In the genomic region with DNA sequence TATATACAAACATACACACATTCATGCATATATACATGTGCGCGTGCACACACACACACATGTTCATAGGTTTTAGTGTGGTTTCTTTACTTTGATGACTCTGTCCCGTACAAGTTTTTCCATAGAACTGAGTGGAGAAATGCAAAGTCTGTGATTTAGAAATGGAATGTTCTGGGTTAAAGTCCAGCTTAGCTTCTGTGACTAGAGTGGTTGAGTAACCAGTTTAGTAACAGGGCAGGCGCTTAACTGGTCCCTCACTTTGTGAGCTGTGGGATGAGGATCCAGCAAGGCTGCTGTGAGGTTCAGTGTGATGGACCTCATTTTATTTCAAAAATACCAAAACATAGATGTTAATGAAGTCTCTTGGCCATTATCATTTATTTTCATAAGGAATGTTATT, we compare ENCODE assay signal across 18 mouse cellular contexts.
"Had no signal": no experiment of that assay in that cellular context is flagged by ENCODE, and none has a peak within 500 bp of the region (broad histone marks: within the 10 kb centered on the region; RNA-seq: fewer than 3 reads in every experiment).

No protein-coding gene starts in this region.

- H3K4me3 ChIP-seq: midbrain, embryonic 10.5 days; midbrain, embryonic 12.5 days; myocyte; neural tube, embryonic 13.5 days; neural tube, embryonic 15.5 days had no signal

- DNase-seq: lung, embryonic 14.5 days; lung, postnatal 10 days; lung, postnatal 4 days; midbrain, embryonic 14.5 days; retina, postnatal 1 day; right cerebral cortex, adult 18-20 months; right cerebral cortex, postnatal 25 days; right cerebral cortex, postnatal 4 days; spleen, adult 18-20 months; thymus, adult 18-20 months; thymus, postnatal 14 days; thymus, postnatal 36 days had no signal

- H3K9ac ChIP-seq: lung, embryonic 14.5 days; midbrain, embryonic 12.5 days; neural tube, embryonic 13.5 days; neural tube, embryonic 15.5 days had no signal

- H3K27ac ChIP-seq: midbrain, embryonic 10.5 days; midbrain, embryonic 12.5 days; neural tube, embryonic 13.5 days; neural tube, embryonic 15.5 days had no signal

- H3K27me3 ChIP-seq: midbrain, embryonic 12.5 days; neural tube, embryonic 13.5 days; neural tube, embryonic 15.5 days had no signal

- ATAC-seq: midbrain, embryonic 16.5 days had no signal

- H3K9me3 ChIP-seq: midbrain, embryonic 10.5 days; midbrain, embryonic 12.5 days; neural tube, embryonic 13.5 days; neural tube, embryonic 15.5 days had no signal

- H3K4me2 ChIP-seq: lung, embryonic 14.5 days; midbrain, embryonic 12.5 days; neural tube, embryonic 13.5 days; neural tube, embryonic 15.5 days had no signal

- H3K4me1 ChIP-seq: midbrain, embryonic 10.5 days; midbrain, embryonic 12.5 days; neural tube, embryonic 15.5 days had no signal

- H3K36me3 ChIP-seq: neural tube, embryonic 15.5 days had no signal
